Mouse (Mus musculus) embryonic facial prominence, embryonic 14.5 days (tissue): ENCODE data around the gene Aamdc. TPM values are rescaled to one million over a fixed set of nuclear protein-coding genes. Genes with fewer than 3 reads are reported as not detected.

Experiments used
- ATAC-seq: fragments of 200-750 bp; cut with Nextera tagmentation; 2 replicates; pipeline ENCODE4 v1.8.0; 2017; ENCODE audit warnings: low read depth, moderate number of reproducible peaks, moderate TSS enrichment
- DNase-seq: peaks from one replicate; pipeline ENCODE4 v3.0.0-alpha.2; 2015; ENCODE audit warnings: low spot score
- H3K27ac ChIP-seq: fragments of 300-500 bp; sonication (generic); replicated peaks from 2 replicates; pipeline ENCODE4 v1.5.1; 2014; ENCODE audit warnings: low read depth, mild to moderate bottlenecking, low read length, moderate library complexity
- H3K27me3 ChIP-seq: fragments of 300-500 bp; sonication (generic); replicated peaks from 2 replicates; pipeline ENCODE4 v1.6.1; 2014; ENCODE audit warnings: low read length; ENCODE audit not compliant: control insufficient read depth, insufficient read depth
- H3K36me3 ChIP-seq: fragments of 300-500 bp; sonication (generic); 2 replicates; pipeline ENCODE4 v1.6.1; 2014; ENCODE audit warnings: low read length, mixed read lengths; ENCODE audit not compliant: control insufficient read depth, insufficient read depth
- H3K4me1 ChIP-seq: fragments of 300-500 bp; sonication (generic); 2 replicates; pipeline ENCODE4 v1.6.1; 2014; ENCODE audit warnings: antibody characterized with exemption, low read length; ENCODE audit not compliant: control insufficient read depth, insufficient read depth
- H3K4me2 ChIP-seq: fragments of 300-500 bp; sonication (generic); 2 replicates; pipeline ENCODE4 v1.6.1; 2014; ENCODE audit warnings: low read depth, mild to moderate bottlenecking, low read length, moderate library complexity, mixed read lengths
- H3K4me3 ChIP-seq: fragments of 300-500 bp; sonication (generic); 2 replicates; pipeline ENCODE4 v1.5.1; 2014; ENCODE audit warnings: low read depth, mild to moderate bottlenecking, low read length
- H3K9ac ChIP-seq: fragments of 300-500 bp; sonication (generic); 2 replicates; pipeline ENCODE4 v1.6.1; 2014; ENCODE audit warnings: low read depth, mild to moderate bottlenecking, low read length, moderate library complexity, mixed read lengths
- H3K9me3 ChIP-seq: fragments of 300-500 bp; sonication (generic); 2 replicates; pipeline ENCODE4 v1.6.1; 2016; ENCODE audit warnings: low read length; ENCODE audit not compliant: control insufficient read depth
- WGBS: fragments of 180-500 bp; shearing (Covaris S2); extraction: QIAGEN DNeasy Blood & Tissue Kit; methylation state at CpG from one replicate; pipeline ENCODE4 v1.1.7; 2014; 5-methylcytosine and 5-hydroxymethylcytosine counted together
- polyA plus RNA-seq: library from polyadenylated mRNA; unstranded; fragments of >200 nt; fragmentation: Nextera tagmentation; extraction: Ambion mirVana; gene quantifications from 2 replicates; pipeline ENCODE4 v1.2.1, GENCODE M21; 2014

Aamdc gene
- polyA plus RNA-seq, result 87.4 and 92.1 TPM in 2 replicates

DNA sequence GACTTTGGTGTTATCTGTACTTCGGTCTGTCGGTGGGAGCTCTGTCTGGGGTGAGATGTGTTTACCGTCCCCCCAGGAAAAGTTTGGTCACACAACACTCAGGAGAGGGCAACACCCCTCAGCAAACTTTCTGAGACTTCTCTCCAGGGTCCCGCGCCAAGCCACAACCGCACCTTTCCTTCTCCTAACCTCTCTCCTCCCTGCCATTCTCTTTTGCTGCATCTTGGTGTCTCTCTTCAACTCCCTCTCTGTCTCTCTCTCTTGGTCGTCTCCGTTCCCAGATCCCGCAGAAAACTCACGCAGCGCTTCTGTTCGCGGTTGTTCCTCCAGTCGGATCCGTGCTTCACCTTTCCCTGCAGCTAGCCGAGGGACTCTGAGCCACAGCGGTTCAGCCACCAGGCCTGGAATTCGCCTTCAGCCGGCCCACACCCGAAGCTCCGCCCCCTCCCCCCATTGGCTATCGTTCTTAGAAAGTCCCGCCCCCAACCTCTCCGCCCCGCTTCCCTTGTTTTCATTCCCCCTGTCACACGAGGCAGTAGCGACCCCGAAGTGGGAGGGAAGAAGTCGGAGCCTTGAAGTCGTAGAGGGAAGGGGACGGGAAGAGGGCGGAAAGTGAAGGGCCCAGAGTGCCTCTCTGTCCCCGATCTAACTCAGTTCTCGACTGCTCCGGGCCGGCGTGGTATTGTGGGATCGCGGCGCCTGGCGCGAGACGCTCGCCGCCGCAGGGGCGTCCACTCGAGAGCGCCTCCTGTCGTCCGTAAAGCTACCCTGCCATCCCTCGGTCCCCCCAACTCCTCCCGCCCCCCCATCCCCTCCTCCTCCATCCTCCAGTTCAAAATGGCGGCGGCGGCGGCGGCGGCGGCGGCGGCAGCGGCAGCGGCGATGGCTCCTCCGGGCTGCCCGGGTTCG is at the start of gene Aamdc, which contains the start of gene Rsf1:
Gene Aamdc (minus strand): TSS at position 431 of the 909 bp plus-strand sequence.
Gene Rsf1 (plus strand): TSS at position 823 of the 909 bp plus-strand sequence.
- H3K27me3 ChIP-seq, result no peaks in the 10 kb centered on the region
- WGBS, result under 1% methylated on average over 52 of the region's 68 CpGs
- H3K4me1 ChIP-seq, result 0 out of 2 replicates have a peak, but pooled peaks cover 3% of the 10 kb centered on the region
- peak within 1 kb of the TSS; percentile 57 for H3K4me2 ChIP-seq
- H3K36me3 ChIP-seq, result peaks cover 20% of the 10 kb centered on the region
- peak within 1 kb of the TSS; percentile 99 for H3K27ac ChIP-seq
- peak within 1 kb of the TSS; percentile 100 for H3K4me3 ChIP-seq
- peak within 1 kb of the TSS; percentile 100 for H3K9ac ChIP-seq
- H3K9me3 ChIP-seq, result 0 out of 2 replicates have a peak, but pooled peaks cover 3% of the 10 kb centered on the region
- DNase-seq, result peak; percentile 99
- peak; percentile 98 for ATAC-seq

DNA sequence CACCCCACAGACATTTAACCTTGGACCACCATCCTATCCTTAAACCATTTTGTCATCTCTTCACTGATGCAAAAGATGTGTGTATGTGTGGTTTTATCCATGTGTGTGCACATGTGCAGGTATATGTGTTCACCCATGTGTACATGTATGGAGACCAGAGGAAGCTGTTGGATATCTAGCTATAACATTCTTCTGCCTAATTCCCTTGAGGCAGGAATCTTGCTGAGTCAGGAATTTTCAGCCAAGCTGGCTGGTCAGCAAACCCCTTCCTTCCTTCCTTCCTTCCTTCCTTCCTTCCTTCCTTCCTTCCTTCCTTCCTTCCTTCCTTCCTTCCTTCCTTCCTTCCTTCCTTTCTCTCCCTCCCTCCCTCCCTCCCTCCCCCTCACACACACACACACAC is 44.1 kb upstream of the Aamdc start:
- H3K4me1 ChIP-seq, result no peaks in the 10 kb centered on the region
- no peak for ATAC-seq

DNA sequence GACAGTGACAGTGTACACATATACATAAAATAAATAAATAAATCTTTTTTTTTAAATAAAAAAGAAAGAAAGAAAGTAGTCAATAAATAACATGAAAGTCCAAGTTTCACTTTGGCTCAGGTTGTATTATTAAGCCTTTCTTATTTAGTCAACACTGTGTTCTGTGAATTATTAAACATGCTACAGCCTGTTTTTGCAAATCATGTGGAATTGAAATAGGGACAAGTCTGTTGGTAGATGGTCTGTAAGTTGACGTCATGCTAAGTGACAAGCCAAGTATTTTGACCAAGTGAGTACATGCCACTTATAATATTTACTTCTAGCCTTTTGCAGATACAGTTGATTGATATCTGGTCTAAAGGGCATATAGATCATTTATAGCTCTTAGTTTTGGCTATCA is 43.4 kb upstream of the Aamdc start:
- Histone ChIP-seq H3K4me1 (no peaks in the 10 kb centered on the region), H3K36me3 (peaks cover 12% of the 10 kb centered on the region), H3K9me3 (no peaks in the 10 kb centered on the region), H3K27me3 (no peaks in the 10 kb centered on the region), H3K27ac (no peak overlapping the region), H3K4me3 (no peak overlapping the region), H3K9ac (no peak overlapping the region), H3K4me2 (no peak overlapping the region)
- DNase-seq (no peak), ATAC-seq (no peak)
- WGBS, result 81% methylated on average over 1 of the region's 1 CpGs

More for the DNA sequence above, 44.1 kb upstream of the Aamdc start:
- Histone ChIP-seq H3K9ac (no peak overlapping the region), H3K36me3 (peaks cover 4% of the 10 kb centered on the region), H3K27me3 (no peaks in the 10 kb centered on the region), H3K4me3 (no peak overlapping the region), H3K4me2 (no peak overlapping the region), H3K9me3 (no peaks in the 10 kb centered on the region), H3K27ac (no peak overlapping the region)
- no peak for DNase-seq

DNA sequence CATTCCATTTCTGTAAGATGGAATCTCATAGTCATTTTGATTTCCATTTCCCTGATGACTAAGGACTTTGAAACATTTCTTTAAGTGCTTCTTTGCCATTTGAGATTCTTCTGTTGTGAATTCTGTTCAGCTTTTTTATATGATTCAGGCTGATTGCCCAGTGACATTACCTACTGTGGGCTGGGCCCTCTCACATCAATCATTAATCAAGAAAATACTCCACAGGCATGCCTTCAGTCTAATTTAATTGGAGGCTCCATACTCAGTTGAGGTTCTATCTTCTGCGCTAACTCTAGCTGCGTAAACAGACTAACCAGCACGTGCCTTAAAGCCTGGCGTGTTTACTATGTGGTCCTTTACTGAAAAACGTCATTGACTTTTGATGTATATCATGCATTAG is 42.0 kb upstream of the Aamdc start:
- Histone ChIP-seq H3K4me2 (no peak overlapping the region), H3K27ac (no peak overlapping the region), H3K4me1 (no peaks in the 10 kb centered on the region), H3K9me3 (no peaks in the 10 kb centered on the region), H3K27me3 (no peaks in the 10 kb centered on the region), H3K9ac (no peak overlapping the region), H3K36me3 (peaks cover 19% of the 10 kb centered on the region), H3K4me3 (no peak overlapping the region)
- no peak for ATAC-seq
- 91% methylated on average over 5 of the region's 5 CpGs for WGBS
- no peak for DNase-seq

DNA sequence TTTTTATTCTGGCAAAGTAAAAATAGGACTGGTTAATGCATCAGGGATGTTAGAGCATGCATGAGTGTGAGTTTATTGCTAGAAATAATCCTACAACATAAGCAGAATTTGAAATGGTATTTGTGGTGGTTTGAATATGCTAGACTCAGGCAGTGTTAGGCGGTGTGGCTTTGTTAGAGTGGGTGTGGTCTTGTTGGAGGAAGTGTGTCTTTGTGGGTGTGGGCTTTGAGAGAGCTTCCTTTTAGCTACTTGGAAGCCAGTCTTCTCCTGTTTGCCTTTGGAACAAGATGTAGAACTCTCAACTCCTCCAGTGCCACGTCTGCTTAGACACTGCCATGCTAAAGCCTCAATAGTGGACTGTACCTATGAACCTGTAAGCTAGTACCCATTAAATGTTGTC is 19.3 kb upstream of the Aamdc start:
- H3K27me3 ChIP-seq, result no peaks in the 10 kb centered on the region
- H3K9me3 ChIP-seq, result no peaks in the 10 kb centered on the region
- H3K9ac ChIP-seq, result no peak overlapping the region
- WGBS, result 93% methylated on average over 2 of the region's 2 CpGs
- H3K4me1 ChIP-seq, result no peaks in the 10 kb centered on the region
- ATAC-seq (no peak), DNase-seq (no peak)
- no peak overlapping the region for H3K4me3 ChIP-seq
- 0 out of 2 replicates have a peak, but pooled peaks cover 3% of the 10 kb centered on the region for H3K36me3 ChIP-seq
- H3K27ac ChIP-seq, result no peak overlapping the region
- H3K4me2 ChIP-seq, result no peak overlapping the region

DNA sequence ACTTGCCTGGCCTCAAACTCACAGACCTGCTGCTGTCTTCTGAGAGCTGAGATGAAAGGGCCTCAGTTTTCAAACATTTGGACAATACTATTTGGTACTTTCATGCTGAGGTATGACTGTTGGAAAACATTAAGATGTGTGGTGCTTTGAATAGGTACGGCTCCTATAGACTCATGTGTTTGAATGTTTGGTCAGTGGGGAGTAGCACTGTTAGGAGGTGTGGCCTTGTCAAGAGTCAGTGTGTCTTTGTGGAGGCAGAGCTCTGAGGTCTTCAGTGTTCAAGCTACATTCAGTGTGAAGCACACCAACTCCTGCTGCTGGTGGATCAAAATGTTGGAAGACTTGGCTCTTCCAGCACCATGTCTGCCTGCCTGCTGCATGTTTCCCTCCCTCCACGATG is 14.2 kb upstream of the Aamdc start:
- H3K27me3 ChIP-seq, result no peaks in the 10 kb centered on the region
- H3K4me2 ChIP-seq, result no peak overlapping the region
- DNase-seq (no peak), ATAC-seq (no peak)
- no peak overlapping the region for H3K4me3 ChIP-seq
- H3K27ac ChIP-seq, result no peak overlapping the region
- H3K36me3 ChIP-seq, result 0 out of 2 replicates have a peak, but pooled peaks cover 3% of the 10 kb centered on the region
- no peak overlapping the region for H3K9ac ChIP-seq
- 0 out of 2 replicates have a peak, but pooled peaks cover 11% of the 10 kb centered on the region for H3K4me1 ChIP-seq
- WGBS, result 81% methylated on average over 2 of the region's 2 CpGs
- no peaks in the 10 kb centered on the region for H3K9me3 ChIP-seq

DNA sequence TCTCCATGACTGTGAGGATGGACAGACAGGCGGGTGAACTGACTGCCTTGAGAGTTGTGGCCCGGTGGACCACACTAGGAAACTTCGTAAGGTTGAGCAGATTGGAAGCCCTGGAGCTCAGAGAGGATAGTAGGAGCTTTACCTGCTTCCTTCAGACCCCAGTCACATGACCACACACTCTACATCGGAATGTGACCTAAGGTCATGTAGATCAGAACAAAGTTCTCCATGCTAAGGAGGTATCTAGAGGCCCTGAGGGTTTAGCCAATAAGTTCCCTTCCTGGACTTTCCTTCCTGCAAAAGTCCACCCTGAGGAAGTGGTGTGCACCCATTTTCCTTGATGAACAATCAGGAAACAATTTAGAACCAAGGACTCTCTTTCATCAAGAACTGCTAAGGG is 13.1 kb upstream of the Aamdc start:
- Histone ChIP-seq H3K4me3 (no peak overlapping the region), H3K9ac (no peak overlapping the region), H3K27ac (no peak overlapping the region), H3K4me1 (0 out of 2 replicates have a peak, but pooled peaks cover 12% of the 10 kb centered on the region), H3K36me3 (0 out of 2 replicates have a peak, but pooled peaks cover 3% of the 10 kb centered on the region), H3K9me3 (no peaks in the 10 kb centered on the region), H3K4me2 (no peak overlapping the region), H3K27me3 (no peaks in the 10 kb centered on the region)
- 98% methylated on average over 4 of the region's 4 CpGs for WGBS
- DNase-seq (no peak), ATAC-seq (no peak)

DNA sequence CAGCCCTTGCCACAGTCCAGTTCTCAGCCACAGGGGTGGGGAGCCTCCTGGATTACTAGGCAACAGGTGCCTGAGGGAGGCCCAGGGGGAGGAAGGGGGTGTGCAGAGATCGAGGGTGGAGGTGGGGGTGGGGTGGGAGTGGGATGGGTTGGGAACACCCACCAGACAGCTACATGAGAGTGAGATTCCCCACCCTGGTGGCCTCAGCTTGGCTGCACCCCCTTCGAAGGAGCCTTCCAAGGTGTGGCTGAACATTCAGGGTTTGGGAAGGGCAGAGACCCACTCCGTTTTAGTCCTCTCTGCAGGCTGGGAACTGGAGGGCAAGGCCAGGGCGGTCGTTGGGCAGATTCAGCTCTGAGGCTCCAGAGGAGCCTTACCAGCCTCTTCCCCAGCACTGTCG is 12.0 kb upstream of the Aamdc start:
- Histone ChIP-seq H3K27ac (no peak overlapping the region), H3K27me3 (no peaks in the 10 kb centered on the region), H3K4me2 (no peak overlapping the region), H3K4me3 (no peak overlapping the region), H3K9me3 (no peaks in the 10 kb centered on the region), H3K36me3 (0 out of 2 replicates have a peak, but pooled peaks cover 3% of the 10 kb centered on the region), H3K9ac (no peak overlapping the region), H3K4me1 (0 out of 2 replicates have a peak, but pooled peaks cover 12% of the 10 kb centered on the region)
- 92% methylated on average over 3 of the region's 6 CpGs for WGBS
- DNase-seq, result no peak
- no peak for ATAC-seq
